Mouse (Mus musculus): ENCODE data around the gene Ndufa12.

Gene Ndufa12

DNA sequence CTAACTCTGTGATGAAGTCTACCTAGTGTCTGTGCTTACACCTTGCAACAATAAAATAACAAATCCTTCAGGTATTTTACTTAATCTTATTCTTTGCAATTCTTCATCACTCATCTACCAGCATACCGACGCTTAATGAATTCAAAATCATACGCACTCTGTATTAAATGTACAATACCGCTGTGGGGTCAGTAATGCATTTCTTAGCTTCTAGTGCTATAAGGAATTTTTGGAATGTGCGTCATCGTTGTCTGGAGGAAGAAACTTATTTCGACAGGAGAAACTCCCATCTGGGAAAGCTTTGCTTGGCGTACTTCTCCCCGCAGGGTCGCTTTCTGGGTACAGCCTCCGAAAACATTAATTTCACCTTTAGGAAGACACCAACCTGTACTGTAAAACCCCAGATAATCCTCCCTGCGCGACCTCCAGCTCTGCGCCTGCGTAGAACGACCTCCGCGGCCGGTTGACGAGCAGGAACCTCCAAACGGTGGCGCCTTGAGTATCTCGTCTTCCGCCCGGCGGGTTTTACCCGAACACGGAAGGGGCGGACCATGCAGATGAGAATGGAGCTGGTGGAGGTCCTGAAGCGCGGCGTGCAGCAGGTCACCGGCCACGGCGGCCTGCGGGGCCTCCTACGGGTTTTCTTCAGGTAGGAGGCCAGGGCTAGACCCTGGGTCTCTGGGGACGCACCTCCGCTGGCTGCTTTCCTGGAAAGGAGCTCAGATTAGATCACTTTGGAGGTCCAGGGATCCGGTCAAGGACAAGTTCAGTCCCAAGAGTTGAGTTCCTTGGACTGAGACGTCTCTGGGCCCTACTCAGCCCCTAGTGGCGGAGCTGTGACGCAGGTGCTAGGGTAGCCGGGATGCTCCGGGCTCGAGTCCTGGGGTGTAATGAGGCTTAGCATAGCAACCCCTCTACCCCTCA lies at the start of gene Ndufa12:
TSS of gene Ndufa12 (plus strand) at position 239 of the 924 bp plus-strand sequence.
- DNase-seq (ENCODE audit: low spot score in 2 of 2) = peak; percentile 94 to 95

DNA sequence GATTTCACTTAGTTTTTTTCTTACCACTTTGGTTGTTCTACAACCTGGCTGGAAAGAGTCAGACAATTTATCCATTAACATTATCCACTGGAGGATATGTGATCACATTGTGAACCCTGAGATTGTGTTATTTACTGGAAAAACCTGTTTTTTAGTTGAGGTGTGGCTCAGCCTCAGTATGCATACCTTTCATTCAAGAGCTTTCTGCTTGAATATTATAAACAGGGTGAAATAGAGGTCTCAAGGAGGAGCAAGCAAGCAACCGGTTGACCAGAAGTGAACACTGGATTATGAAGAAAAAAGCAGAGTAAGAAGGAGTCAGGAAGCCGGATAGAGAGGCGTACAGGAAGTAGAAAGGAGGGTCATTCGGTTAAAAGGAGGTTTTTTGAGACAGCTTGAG lies 47.0 kb upstream of the Ndufa12 start:
- DNase-seq (ENCODE audit: low spot score in 2 of 2) = no peak

DNA sequence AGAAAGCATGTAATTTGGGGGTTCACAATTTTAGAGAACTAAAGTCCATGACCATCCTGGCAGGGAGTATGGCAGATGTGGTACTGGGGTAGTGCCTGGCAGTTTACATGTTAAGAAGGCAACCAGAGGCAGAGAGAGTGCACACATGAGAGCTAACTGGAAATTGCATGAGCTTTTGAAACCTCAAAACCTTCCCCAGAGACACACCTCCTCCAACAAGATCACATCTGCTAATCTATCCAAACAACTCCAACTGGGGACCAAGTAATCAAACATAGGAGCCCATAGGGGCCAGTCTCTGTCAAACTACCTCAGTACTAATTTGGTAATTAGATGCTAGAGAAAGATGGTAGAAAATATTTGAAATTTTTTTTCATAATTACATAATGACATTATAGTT lies 44.7 kb upstream of the Ndufa12 start:
- no peak for DNase-seq (ENCODE audit: low spot score in 2 of 2)

DNA sequence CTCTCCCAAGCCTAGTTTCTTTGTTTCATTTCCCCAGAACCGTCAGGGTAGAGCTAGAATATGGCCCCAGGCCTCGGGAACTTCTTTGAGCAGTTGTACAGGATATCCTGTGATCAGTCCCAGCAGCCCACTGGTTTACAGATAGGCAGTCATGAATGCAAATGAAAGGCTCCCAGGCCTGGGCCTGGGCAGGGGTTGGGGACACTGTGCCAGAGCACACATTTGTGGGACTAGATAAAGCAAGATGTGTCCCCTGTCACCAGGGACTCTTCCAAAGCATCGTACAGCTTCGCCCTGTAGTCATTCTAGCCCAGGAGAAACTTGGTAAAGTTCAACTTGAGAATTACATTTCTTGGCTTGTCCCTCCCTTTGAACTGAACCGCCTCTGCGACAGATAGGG lies 39.6 kb upstream of the Ndufa12 start:
- DNase-seq (ENCODE audit: low spot score in 2 of 2) = no peak

DNA sequence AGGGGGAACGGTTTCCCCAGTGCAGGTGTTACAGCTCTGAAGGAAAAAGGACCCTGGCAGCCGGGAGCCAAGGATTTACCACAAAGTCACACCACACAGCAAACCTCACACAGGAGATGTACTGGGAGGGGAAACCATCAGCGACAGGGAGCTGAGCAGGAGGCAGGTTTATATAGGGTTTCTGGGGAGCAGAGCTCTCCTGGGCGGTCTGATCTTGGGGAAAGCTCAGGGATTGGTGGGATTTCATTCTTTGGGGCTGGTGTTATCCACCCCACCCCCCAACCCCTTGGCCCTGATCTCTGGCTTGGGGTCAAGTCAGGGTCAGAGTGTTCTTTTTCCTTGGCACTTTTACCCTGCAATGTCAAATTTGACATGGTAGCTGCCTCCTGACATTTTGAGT lies 39.1 kb upstream of the Ndufa12 start:
- DNase-seq (ENCODE audit: low spot score in 2 of 2) = no peak

GRCm38 (mm10) chr10:94161051-94161765 lies 37.3 kb upstream of the Ndufa12 start:
- no peak for DNase-seq (ENCODE audit: low spot score in 2 of 2)

- no peak for DNase-seq (ENCODE audit: low spot score in 2 of 2)
Observed at GRCm38 (mm10) chr10:94162031-94162430, 36.5 kb upstream of the Ndufa12 start.

DNA sequence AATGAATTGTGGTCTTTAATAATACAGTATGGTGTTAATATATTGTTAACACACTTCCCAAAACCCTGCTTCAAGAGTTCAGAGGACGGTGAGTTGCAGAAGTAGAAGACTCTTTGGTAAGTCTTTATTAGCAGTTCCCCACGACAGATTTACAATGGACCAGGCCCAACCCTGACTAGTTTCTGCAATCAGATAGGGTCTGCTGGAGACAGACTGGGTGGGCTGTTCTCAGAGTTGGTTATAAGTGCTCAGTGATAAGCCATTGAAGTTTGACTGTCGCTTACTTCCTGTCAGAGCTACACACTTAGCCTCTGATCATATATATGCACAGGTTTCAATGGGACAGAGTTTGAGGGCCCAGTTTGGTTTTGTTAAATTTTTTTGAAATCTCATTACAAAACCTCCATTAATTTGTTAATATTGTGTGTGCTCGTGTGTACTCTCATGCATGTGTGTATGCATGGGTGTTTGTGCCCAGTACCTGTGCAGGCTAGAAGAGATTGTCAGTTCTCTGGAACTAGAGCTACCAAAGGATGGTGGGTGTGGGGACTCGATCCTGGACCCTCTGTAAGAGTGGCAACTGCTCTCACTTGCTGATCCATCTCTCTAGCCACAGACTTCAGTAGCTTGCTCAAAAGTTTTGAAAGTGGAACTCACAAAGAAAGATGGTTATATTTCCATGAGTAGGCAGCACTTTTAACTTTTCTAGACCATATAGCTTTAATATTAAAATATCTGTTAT lies 34.2 kb upstream of the Ndufa12 start:
- no peak for DNase-seq (ENCODE audit: low spot score in 2 of 2)

- no peak for DNase-seq (ENCODE audit: low spot score in 2 of 2)
Observed at GRCm38 (mm10) chr10:94165426-94165825, 33.1 kb upstream of the Ndufa12 start.

DNA sequence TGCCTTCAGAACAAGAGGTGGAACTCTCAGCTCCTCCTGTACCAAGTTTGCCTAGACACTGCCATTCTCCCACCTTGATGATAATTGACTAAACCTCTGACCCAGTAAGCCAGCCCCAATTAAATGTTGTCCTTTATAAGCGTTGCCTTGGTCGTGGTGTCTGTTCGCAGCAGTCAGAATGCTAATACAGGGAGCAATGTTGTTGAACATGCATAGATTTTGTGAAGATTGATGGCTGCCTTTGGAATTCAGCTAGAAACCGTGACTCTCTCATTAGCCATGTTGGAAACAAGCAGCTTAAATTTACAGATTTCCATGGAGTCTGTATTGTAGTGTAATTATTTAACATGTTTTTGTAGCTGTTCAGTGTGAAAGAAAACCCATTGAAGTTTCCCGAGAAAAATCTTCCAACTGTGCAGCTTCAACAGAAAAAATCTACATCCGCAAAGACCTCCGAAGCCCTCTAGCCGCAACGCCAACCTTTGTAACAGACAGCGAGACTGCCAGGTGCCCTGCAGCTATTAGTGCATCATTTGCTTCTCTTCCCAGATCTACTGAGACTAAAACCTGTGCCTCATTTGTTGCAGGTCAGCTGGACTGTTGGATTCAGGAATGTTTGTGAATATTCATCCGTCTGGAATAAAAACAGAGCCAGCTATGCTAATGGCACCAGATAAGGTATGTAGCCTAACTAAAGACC lies 31.3 kb upstream of the Ndufa12 start:
- DNase-seq (ENCODE audit: low spot score in 2 of 2) = no peak

- no peak for DNase-seq (ENCODE audit: low spot score in 2 of 2)
Observed at GRCm38 (mm10) chr10:94171440-94172130, 26.9 kb upstream of the Ndufa12 start.

DNA sequence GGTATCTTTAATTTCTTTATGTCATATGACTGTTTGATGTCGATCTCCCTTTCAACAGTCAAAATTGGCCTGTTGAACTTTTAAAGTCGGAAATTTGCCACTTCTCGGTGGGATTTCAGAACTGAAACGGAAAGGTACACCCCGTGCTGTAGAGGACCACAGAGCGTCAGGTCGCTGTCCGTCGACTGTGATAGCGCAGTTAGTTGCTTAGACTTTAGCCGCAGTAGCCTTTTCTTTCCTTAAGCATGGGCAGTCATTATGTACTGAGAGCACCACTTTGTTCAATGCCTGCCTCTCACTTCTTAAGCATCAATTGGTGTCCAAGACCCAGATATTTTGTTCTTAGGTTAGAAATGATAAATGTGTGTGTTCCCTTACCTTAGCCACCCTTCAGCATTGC lies 26.4 kb upstream of the Ndufa12 start:
- no peak for DNase-seq (ENCODE audit: low spot score in 2 of 2)

DNA sequence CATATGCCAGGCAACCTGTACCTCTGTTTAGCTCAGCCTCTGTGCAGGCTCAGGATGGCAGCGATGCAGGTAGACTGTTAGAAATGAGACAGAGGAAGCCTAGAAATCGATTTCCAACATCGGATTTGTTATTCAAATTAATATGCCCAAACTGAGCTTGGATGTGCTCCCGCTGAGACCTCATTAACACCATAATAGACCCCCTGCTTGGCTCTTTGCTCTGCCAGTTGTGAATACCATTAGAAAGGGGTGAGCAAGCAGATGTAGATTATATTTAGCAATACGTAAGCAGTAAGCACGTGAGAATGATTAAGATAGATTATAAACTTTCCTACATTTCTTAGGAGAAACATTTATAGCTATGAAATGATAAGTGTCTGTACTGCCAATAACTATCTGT lies 25.8 kb upstream of the Ndufa12 start:
- DNase-seq (ENCODE audit: low spot score in 2 of 2) = no peak

- no peak for DNase-seq (ENCODE audit: low spot score in 2 of 2)
Observed at GRCm38 (mm10) chr10:94174652-94175051, 23.9 kb upstream of the Ndufa12 start.

- no peak for DNase-seq (ENCODE audit: low spot score in 2 of 2)
Observed at GRCm38 (mm10) chr10:94183199-94183598, 15.3 kb upstream of the Ndufa12 start.

DNA sequence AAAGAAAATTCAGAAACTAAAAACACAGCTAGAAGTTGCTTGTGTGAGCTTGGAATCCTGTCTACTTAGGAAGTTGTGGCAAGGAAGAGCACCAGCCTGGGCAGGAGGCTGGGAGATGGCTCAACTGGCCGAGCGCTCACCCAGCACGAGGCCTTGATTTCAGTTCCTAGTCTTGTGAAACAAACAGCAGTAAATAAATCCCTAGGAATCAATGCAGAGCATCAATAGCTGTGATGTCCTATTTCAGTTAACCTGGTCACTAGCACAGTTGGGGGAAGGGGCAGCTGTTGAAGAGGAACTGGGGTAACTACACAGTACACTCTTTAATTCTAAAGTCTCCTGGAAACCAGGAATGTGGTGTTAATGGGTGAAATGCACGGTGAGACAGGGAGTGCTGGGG lies 6.5 kb downstream of the Ndufa12 start:
- DNase-seq (ENCODE audit: low spot score in 2 of 2) = no peak

- DNase-seq (ENCODE audit: low spot score in 2 of 2) = no peak
Observed at GRCm38 (mm10) chr10:94210718-94211618, 12.4 kb downstream of the Ndufa12 start.

GRCm38 (mm10) chr10:94211725-94212124 lies 13.2 kb downstream of the Ndufa12 start:
- DNase-seq (ENCODE audit: low spot score in 2 of 2) = no peak

DNA sequence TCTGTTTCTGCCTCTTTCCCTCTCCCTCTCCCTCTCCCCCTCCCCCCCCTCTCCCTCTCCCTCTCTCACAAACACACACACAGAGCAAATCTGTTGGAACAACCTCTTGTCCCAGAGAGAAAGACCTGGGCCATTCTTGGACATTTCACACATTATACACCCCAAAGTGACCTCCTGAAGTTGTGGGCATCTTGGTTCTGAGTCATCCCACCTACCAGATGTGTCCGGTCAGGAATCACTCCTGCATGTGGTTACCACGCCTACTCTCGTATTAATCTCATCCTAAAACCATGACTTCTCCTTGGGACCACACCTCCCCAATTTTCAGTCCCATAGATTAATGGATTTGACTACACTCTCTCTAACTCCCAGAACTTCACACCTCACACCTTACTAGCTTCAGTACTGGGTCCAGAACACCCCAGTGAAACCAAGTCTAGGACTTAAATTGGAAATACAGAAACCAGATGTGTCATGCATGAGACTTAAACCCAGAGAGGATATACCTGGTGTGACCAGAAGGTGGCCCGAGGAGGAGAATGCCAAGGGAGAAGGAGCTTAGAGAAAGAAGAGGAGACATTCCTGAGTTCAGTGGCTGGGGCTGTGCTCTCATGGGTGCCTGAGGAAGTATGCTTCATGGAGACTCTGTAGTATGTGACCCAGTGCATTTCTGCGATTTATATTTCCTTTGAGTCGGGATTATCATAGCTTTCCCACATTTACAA lies 26.7 kb downstream of the Ndufa12 start:
- DNase-seq (ENCODE audit: low spot score in 2 of 2) = no peak

Data from frontal cortex, postnatal 25 days (tissue).